Mouse (Mus musculus) Muller cell, postnatal 12 days (primary cell): Measurements from ENCODE around the gene Plod1.

ENCODE experiments used
- DNase-seq: peaks from one replicate; pipeline ENCODE4 v3.0.0-alpha.2; 2015; ENCODE audit errors: inconsistent ontology term

Plod1 gene

GRCm38 (mm10) chr4:147936331-147936954 lies at the start of gene Plod1:
Plod1 (minus strand) TSS chr4:147936767.
- DNase-seq, result peak; percentile 87

- DNase-seq, result peak; percentile 42
Observed at GRCm38 (mm10) chr4:147985205-147986132, 48.9 kb upstream of the Plod1 start, which contains the start of gene Nppb. Nppb (plus strand) TSS chr4:147985788.

- no peak for DNase-seq
Observed at GRCm38 (mm10) chr4:147979441-147979860, 42.9 kb upstream of the Plod1 start.

GRCm38 (mm10) chr4:147978391-147978790 lies 41.8 kb upstream of the Plod1 start:
- no peak for DNase-seq

- DNase-seq, result no peak
Observed at GRCm38 (mm10) chr4:147977726-147978125, 41.2 kb upstream of the Plod1 start.

- DNase-seq, result no peak
Observed at GRCm38 (mm10) chr4:147976237-147976636, 39.7 kb upstream of the Plod1 start.

GRCm38 (mm10) chr4:147969337-147969736 lies 32.8 kb upstream of the Plod1 start:
- no peak for DNase-seq

- DNase-seq, result no peak
Observed at GRCm38 (mm10) chr4:147968816-147969215, 32.2 kb upstream of the Plod1 start.

- DNase-seq, result no peak
Observed at GRCm38 (mm10) chr4:147965712-147966111, 29.1 kb upstream of the Plod1 start.

- DNase-seq, result no peak
Observed at GRCm38 (mm10) chr4:147963623-147964022, 27.1 kb upstream of the Plod1 start.

GRCm38 (mm10) chr4:147962781-147963180 lies 26.2 kb upstream of the Plod1 start:
- no peak for DNase-seq

- DNase-seq, result peak; percentile 54
Observed at GRCm38 (mm10) chr4:147959881-147960831, 23.6 kb upstream of the Plod1 start.

GRCm38 (mm10) chr4:147957141-147957540 lies 20.6 kb upstream of the Plod1 start:
- DNase-seq, result no peak

GRCm38 (mm10) chr4:147953590-147953989 lies 17.0 kb upstream of the Plod1 start:
- DNase-seq, result no peak

GRCm38 (mm10) chr4:147947511-147947910 lies 10.9 kb upstream of the Plod1 start:
- no peak for DNase-seq

- DNase-seq, result no peak
Observed at GRCm38 (mm10) chr4:147943005-147943404, 6.4 kb upstream of the Plod1 start.

- DNase-seq, result peak; percentile 22
Observed at GRCm38 (mm10) chr4:147941045-147942020, 4.8 kb upstream of the Plod1 start.

- DNase-seq, result peak; percentile 91
Observed at GRCm38 (mm10) chr4:147940576-147941044, 4.0 kb upstream of the Plod1 start, which contains the start of gene 2510039O18Rik. 2510039O18Rik (plus strand) TSS chr4:147940895.

GRCm38 (mm10) chr4:147940111-147940510 lies 3.5 kb upstream of the Plod1 start:
- DNase-seq, result peak; percentile 79
